Mouse (Mus musculus) liver, adult 2 months (tissue): Measurements from ENCODE around the gene Panx3.

Experiments
- CTCF ChIP-seq: fragments of 200-500 bp; IDR thresholded peaks from 2 replicates; pipeline ENCODE4 v1.5.1; 2011; ENCODE audit warnings: low read depth, low read length, control low read depth
- POLR2A ChIP-seq: fragments of 200-500 bp; IDR thresholded peaks from 2 replicates; pipeline ENCODE4 v1.6.1; 2011; ENCODE audit warnings: low read length, control low read depth; ENCODE audit not compliant: insufficient read depth; ENCODE audit errors: extremely low read depth

DNA sequence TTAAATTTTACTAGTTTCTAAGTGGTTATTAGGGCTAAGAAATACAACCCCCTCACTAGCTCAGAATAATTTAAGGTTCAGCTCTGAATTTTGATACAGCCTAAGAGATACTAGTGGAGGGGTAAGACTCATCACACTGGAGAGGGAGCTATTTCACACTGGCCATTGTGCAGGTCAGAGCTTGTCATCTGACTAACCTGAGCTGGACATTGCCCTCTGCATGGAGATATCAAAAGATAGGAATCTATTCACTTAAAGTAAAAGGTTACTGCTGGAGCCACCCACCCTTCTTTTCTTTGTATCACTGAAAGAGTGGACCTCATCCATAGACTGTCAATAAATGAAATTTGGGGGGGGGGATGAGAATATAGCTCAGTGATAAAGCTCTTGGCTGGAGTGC lies 54.7 kb downstream of the Panx3 start:
- TF ChIP-seq CTCF (no peak), POLR2A (no peak)
